Mouse (Mus musculus) cortical plate, adult 2 months (tissue): ENCODE data around the gene Cmtm7.

Experiments used
- CTCF ChIP-seq: fragments of 200-500 bp; IDR thresholded peaks from 2 replicates; pipeline ENCODE4 v1.5.1; 2011; ENCODE audit warnings: mild to moderate bottlenecking, control low read depth, low read length; ENCODE audit not compliant: insufficient read depth; ENCODE audit errors: extremely low read depth
- POLR2A ChIP-seq: fragments of 200-500 bp; IDR thresholded peaks from 2 replicates; pipeline ENCODE4 v1.6.1; 2011; ENCODE audit warnings: mild to moderate bottlenecking, low read length, control low read depth; ENCODE audit not compliant: insufficient read depth; ENCODE audit errors: extremely low read depth

DNA sequence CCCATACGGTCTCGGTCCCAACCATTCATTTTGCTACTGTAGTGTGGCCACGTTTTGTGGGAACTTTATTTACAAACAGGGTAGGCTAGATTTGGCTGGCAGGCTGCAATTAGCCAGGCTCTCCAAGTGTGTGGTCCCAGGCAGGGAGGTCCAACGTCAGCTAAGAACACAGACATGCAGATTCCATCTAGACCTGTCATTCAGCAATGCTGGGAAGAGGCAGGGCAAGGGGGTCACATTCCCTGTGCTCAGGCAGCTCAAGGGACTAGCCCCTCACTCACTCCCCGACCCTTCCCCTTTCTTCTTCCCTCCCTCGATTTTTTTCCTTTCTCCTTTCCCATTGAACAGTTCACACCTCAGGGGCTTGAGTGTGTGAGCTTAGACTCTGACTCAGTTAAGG lies 17.2 kb upstream of the Cmtm7 start:
- TF ChIP-seq CTCF (no peak), POLR2A (no peak)
